In the genomic region with DNA sequence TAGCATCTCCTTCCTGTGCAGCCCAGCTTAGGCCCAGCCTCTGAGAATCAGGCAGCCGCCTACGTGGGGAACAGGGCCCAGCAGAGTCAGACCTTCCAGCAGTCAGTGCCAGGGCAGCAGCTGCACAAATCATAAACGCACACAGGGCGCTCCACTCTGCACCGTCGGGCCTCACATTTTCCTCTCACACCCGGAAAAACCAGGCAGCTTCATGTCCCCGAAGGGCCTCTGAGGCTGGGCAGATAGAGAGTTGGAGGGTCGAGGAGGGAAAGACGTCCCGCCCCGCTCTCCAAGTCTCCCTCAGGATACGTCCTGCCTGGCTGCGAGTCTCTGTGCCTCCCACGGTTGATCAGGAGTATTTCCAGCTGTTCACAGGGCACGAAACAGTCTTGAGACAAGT, we compare ENCODE assay signal across 10 mouse cellular contexts. TPM values are rescaled to one million over a fixed set of nuclear protein-coding genes. Genes with fewer than 3 reads are reported as not detected.
DNase-seq lines count a peak whose midpoint lies in the region; ATAC-seq and TF ChIP-seq lines count a peak whose summit lies in the region.
"Had no signal": no experiment of that assay in that cellular context is flagged by ENCODE, and none has a peak within 500 bp of the region (broad histone marks: within the 10 kb centered on the region; RNA-seq: fewer than 3 reads in every experiment).

No protein-coding gene starts in this region.

- 29% methylated on average over 16 of the region's 16 CpGs for WGBS in lung, embryonic 14.5 days
- 60% methylated on average over 16 of the region's 16 CpGs for WGBS in lung, adult 2 months
- 27% methylated on average over 16 of the region's 16 CpGs for WGBS in stomach, embryonic 14.5 days

- ATAC-seq in lung, embryonic 14.5 days (ENCODE audit: insufficient read depth): peak; percentile 84
- peak; percentile 61; the same call in 1 of the 2 replicates for ATAC-seq in stomach, embryonic 14.5 days (ENCODE audit: insufficient number of reproducible peaks, insufficient read depth, low FRiP score, low read depth)

- H3K36me3 ChIP-seq in lung, embryonic 14.5 days (ENCODE audit: insufficient read depth): peaks cover 24% of the 10 kb centered on the region
- H3K36me3 ChIP-seq in stomach, embryonic 14.5 days (ENCODE audit: control insufficient read depth, insufficient read depth, low read length): 0 out of 2 replicates have a peak, but pooled peaks cover 2% of the 10 kb centered on the region

- H3K9ac ChIP-seq in lung, embryonic 14.5 days: no peak overlapping the region
- H3K9ac ChIP-seq in stomach, embryonic 14.5 days (replicated peaks; ENCODE audit: low read depth, low read length): no peak overlapping the region

- TF ChIP-seq POLR2A in lung, adult 2 months (IDR thresholded peaks at IDR 0.05; ENCODE audit: borderline replicate concordance, extremely low read depth, low read depth, low read length): no peak

- no peaks in the 10 kb centered on the region for H3K27me3 ChIP-seq in lung, embryonic 14.5 days (ENCODE audit: insufficient read depth, low read length)
- no peaks in the 10 kb centered on the region for H3K27me3 ChIP-seq in stomach, embryonic 14.5 days (ENCODE audit: control insufficient read depth, insufficient read depth, low read length)
- H3K27me3 ChIP-seq: megakaryocyte, embryonic 14.5 days had no signal

- DNase-seq in lung, embryonic 14.5 days: peak; percentile 76
- no peak for DNase-seq in lung, adult 2 months
- peak; percentile 84 for DNase-seq in gastrocnemius, postnatal 14 days
- peak; percentile 76 for DNase-seq in heart, postnatal 25 days (ENCODE audit: low spot score)
- DNase-seq in B cell, adult 2 months: no peak
- DNase-seq in left cerebral cortex, adult 9 months (ENCODE audit: low spot score in 2 of 2): no peak
- no peak for DNase-seq in cerebellum, postnatal 14 days

- no peak overlapping the region for H3K4me3 ChIP-seq in lung, embryonic 14.5 days (ENCODE audit: low read depth, low read length)
- H3K4me3 ChIP-seq in lung, adult 2 months (replicated peaks; ENCODE audit: extremely low read depth, low read depth, low read length): no peak overlapping the region
- H3K4me3 ChIP-seq in stomach, embryonic 14.5 days (ENCODE audit: low read depth, low read length): no peak overlapping the region
- H3K4me3 ChIP-seq: layer of hippocampus, adult 2 months; megakaryocyte, embryonic 14.5 days had no signal

- 0 out of 2 replicates have a peak, but pooled peaks cover 4% of the 10 kb centered on the region for H3K4me1 ChIP-seq in lung, embryonic 14.5 days (ENCODE audit: insufficient read depth)
- peaks cover 7% of the 10 kb centered on the region for H3K4me1 ChIP-seq in lung, adult 2 months (ENCODE audit: control insufficient read depth, insufficient read depth, low read length)
- H3K4me1 ChIP-seq in stomach, embryonic 14.5 days (ENCODE audit: control insufficient read depth, insufficient read depth, low read length): peaks cover 28% of the 10 kb centered on the region

- H3K4me2 ChIP-seq in lung, embryonic 14.5 days: no peak overlapping the region
- 0 out of 2 replicates have a peak overlapping the region, but pooled peaks have one; percentile 0 for H3K4me2 ChIP-seq in stomach, embryonic 14.5 days (replicated peaks; ENCODE audit: low read depth, low read length)

- TF ChIP-seq CTCF in lung, embryonic 14.5 days (IDR thresholded peaks at IDR 0.05; ENCODE audit: low read depth): no peak
- TF ChIP-seq CTCF in lung, adult 2 months (IDR thresholded peaks at IDR 0.05; ENCODE audit: insufficient read depth, low read length): no peak

- peak overlapping the region; percentile 83 for H3K27ac ChIP-seq in lung, embryonic 14.5 days (ENCODE audit: low read depth)
- peak overlapping the region; percentile 90 for H3K27ac ChIP-seq in stomach, embryonic 14.5 days (ENCODE audit: low read length)
- H3K27ac ChIP-seq: layer of hippocampus, adult 2 months had no signal

- intact Hi-C loops in gastrocnemius, postnatal 14 days (cut with DNase I; ENCODE audit: low total_unique reads): no loop called here
- intact Hi-C loops in heart, postnatal 25 days (cut with DNase I): no loop called here

- H3K9me3 ChIP-seq in lung, embryonic 14.5 days (ENCODE audit: low read depth, low read length): no peaks in the 10 kb centered on the region
- no peaks in the 10 kb centered on the region for H3K9me3 ChIP-seq in stomach, embryonic 14.5 days (ENCODE audit: control insufficient read depth, low read depth, low read length)
- H3K9me3 ChIP-seq: megakaryocyte, embryonic 14.5 days had no signal

RNA-seq across cellular contexts. Expression of gene Ctu2, which starts 35.6 kb away (rescaled TPM):
- 45.4 and 56.2 TPM in 2 replicates for polyA plus RNA-seq in lung, embryonic 14.5 days (2014; fragmentation: Nextera tagmentation; extraction: Ambion mirVana)
- polyA plus RNA-seq in lung, adult 2 months (2012; rRNA removed): 28.6 and 30.6 TPM in 2 replicates
- 1 to 10 TPM; 7.6 to 8.6 TPM for total RNA-seq in gastrocnemius, postnatal 14 days (2021)
- 10 to 100 TPM in 1 of 2 experiments, 1 to 10 TPM in 1; 7.3 to 11.4 TPM for total RNA-seq in heart, postnatal 25 days (2021)
- polyA plus RNA-seq in stomach, embryonic 14.5 days (2014; fragmentation: Nextera tagmentation; extraction: Ambion mirVana): 46.4 and 54.0 TPM in 2 replicates

RNA-seq across cellular contexts. Expression of gene Rnf166, which starts 35.7 kb away (rescaled TPM):
- 34.7 and 37.2 TPM in 2 replicates for polyA plus RNA-seq in lung, embryonic 14.5 days (2014; fragmentation: Nextera tagmentation; extraction: Ambion mirVana)
- 83.8 and 93.2 TPM in 2 replicates for polyA plus RNA-seq in lung, adult 2 months (2012; rRNA removed)
- total RNA-seq in gastrocnemius, postnatal 14 days (2021): 10 to 100 TPM; 23.9 to 28.7 TPM
- total RNA-seq in heart, postnatal 25 days (2021): 10 to 100 TPM; 35.8 to 38.2 TPM
- 31.5 and 34.3 TPM in 2 replicates for polyA plus RNA-seq in stomach, embryonic 14.5 days (2014; fragmentation: Nextera tagmentation; extraction: Ambion mirVana)

RNA-seq across cellular contexts. Expression of gene Piezo1, which starts 39.6 kb away (rescaled TPM):
- polyA plus RNA-seq in lung, embryonic 14.5 days (2014; fragmentation: Nextera tagmentation; extraction: Ambion mirVana): 26.6 and 27.7 TPM in 2 replicates
- polyA plus RNA-seq in lung, adult 2 months (2012; rRNA removed): 192 and 213 TPM in 2 replicates
- total RNA-seq in gastrocnemius, postnatal 14 days (2021): 10 to 100 TPM; 15.1 to 15.4 TPM
- total RNA-seq in heart, postnatal 25 days (2021): 10 to 100 TPM; 17.2 to 19.1 TPM
- polyA plus RNA-seq in stomach, embryonic 14.5 days (2014; fragmentation: Nextera tagmentation; extraction: Ambion mirVana): 15.6 and 24.2 TPM in 2 replicates

RNA-seq across cellular contexts. Expression of gene Snai3, which starts 51.0 kb away (rescaled TPM):
- polyA plus RNA-seq in lung, embryonic 14.5 days (2014; fragmentation: Nextera tagmentation; extraction: Ambion mirVana): 0.87 and 1.3 TPM in 2 replicates
- 1.4 and 1.5 TPM in 2 replicates for polyA plus RNA-seq in lung, adult 2 months (2012; rRNA removed)
- 1 to 10 TPM; 3.1 to 4.1 TPM for total RNA-seq in gastrocnemius, postnatal 14 days (2021)
- 1 to 10 TPM; 2.5 to 2.7 TPM for total RNA-seq in heart, postnatal 25 days (2021)
- polyA plus RNA-seq in stomach, embryonic 14.5 days (2014; fragmentation: Nextera tagmentation; extraction: Ambion mirVana): 0.39 and 0.46 TPM in 2 replicates
- total RNA-seq: layer of hippocampus, adult 2 months had no signal

RNA-seq across cellular contexts. Expression of gene Cdt1, which starts 56.3 kb away (rescaled TPM):
- polyA plus RNA-seq in lung, embryonic 14.5 days (2014; fragmentation: Nextera tagmentation; extraction: Ambion mirVana): 47.1 and 50.3 TPM in 2 replicates
- polyA plus RNA-seq in lung, adult 2 months (2012; rRNA removed): 11.7 and 12.2 TPM in 2 replicates
- total RNA-seq in gastrocnemius, postnatal 14 days (2021): 1 to 10 TPM; 1.8 to 3.0 TPM
- total RNA-seq in heart, postnatal 25 days (2021): 1 to 10 TPM; 2.7 to 3.2 TPM
- 34.8 and 36.4 TPM in 2 replicates for polyA plus RNA-seq in stomach, embryonic 14.5 days (2014; fragmentation: Nextera tagmentation; extraction: Ambion mirVana)

Comparison
In these comparisons a context has a peak if more than half of its experiments do, and no peak if none do; other contexts are left out.
1. DNase-seq: peak in lung, embryonic 14.5 days (single experiment), gastrocnemius, postnatal 14 days (single experiment) and heart, postnatal 25 days (single experiment); none in lung, adult 2 months (single experiment), B cell, adult 2 months (0 of 2), left cerebral cortex, adult 9 months (0 of 2) and cerebellum, postnatal 14 days (0 of 2).